ENCODE assay signal across 9 mouse cellular contexts in genomic region chr4:139580663-139581336, GRCm38 (mm10). TPM values are rescaled to one million over a fixed set of nuclear protein-coding genes. Genes with fewer than 3 reads are reported as not detected.
DNase-seq lines count a peak whose midpoint lies in the region; ATAC-seq lines count a peak whose summit lies in the region.
"Had no signal": no experiment of that assay in that cellular context is flagged by ENCODE, and none has a peak within 500 bp of the region (broad histone marks: within the 10 kb centered on the region; RNA-seq: fewer than 3 reads in every experiment).

No protein-coding gene starts in this region.

- peak; percentile 34 to 72 for DNase-seq in adrenal gland, adult (ENCODE audit: inconsistent age in 2 of 2, low spot score in 1 of 2)
- DNase-seq in adrenal gland, postnatal 25 days = no peak
- peak; percentile 41 for DNase-seq in cerebellum, adult 9-11 months
- DNase-seq in kidney, postnatal 10 days = peak; percentile 83
- no peak for DNase-seq in layer of hippocampus, postnatal 10 days (ENCODE audit: low spot score in 2 of 2)
- DNase-seq in thymus, postnatal 14 days = no peak

- H3K9me3 ChIP-seq in heart, embryonic 13.5 days = no peaks in the 10 kb centered on the region
- no peaks in the 10 kb centered on the region for H3K9me3 ChIP-seq in midbrain, embryonic 13.5 days

- H3K36me3 ChIP-seq in heart, embryonic 13.5 days = no peaks in the 10 kb centered on the region
- no peaks in the 10 kb centered on the region for H3K36me3 ChIP-seq in midbrain, embryonic 13.5 days

- peaks cover 99% of the 10 kb centered on the region for H3K4me1 ChIP-seq in heart, embryonic 13.5 days
- peaks cover 61% of the 10 kb centered on the region for H3K4me1 ChIP-seq in midbrain, embryonic 13.5 days (replicated peaks)

- ATAC-seq in heart, embryonic 13.5 days (ENCODE audit: extremely low read depth, insufficient number of reproducible peaks, low FRiP score, low TSS enrichment) = no peak
- ATAC-seq in midbrain, embryonic 13.5 days = no peak

- H3K9ac ChIP-seq in heart, embryonic 13.5 days = peak overlapping the region; percentile 84
- H3K9ac ChIP-seq in midbrain, embryonic 13.5 days (replicated peaks) = peak overlapping the region; percentile 44

- peak overlapping the region; percentile 32 for H3K4me3 ChIP-seq in heart, embryonic 13.5 days
- no peak overlapping the region for H3K4me3 ChIP-seq in midbrain, embryonic 13.5 days (replicated peaks)
- H3K4me3 ChIP-seq: erythroblast, embryonic 14.5 days had no signal

- H3K27ac ChIP-seq in heart, embryonic 13.5 days (replicated peaks) = peak overlapping the region; percentile 90
- H3K27ac ChIP-seq in midbrain, embryonic 13.5 days = peak overlapping the region; percentile 51

- WGBS in heart, embryonic 13.5 days = 4% methylated on average over 15 of the region's 15 CpGs
- 3% methylated on average over 15 of the region's 15 CpGs for WGBS in midbrain, embryonic 13.5 days

- H3K27me3 ChIP-seq in heart, embryonic 13.5 days (replicated peaks) = no peaks in the 10 kb centered on the region
- 0 out of 2 replicates have a peak, but pooled peaks cover 3% of the 10 kb centered on the region for H3K27me3 ChIP-seq in midbrain, embryonic 13.5 days

- peak overlapping the region; percentile 78 for H3K4me2 ChIP-seq in heart, embryonic 13.5 days
- peak overlapping the region; percentile 22 for H3K4me2 ChIP-seq in midbrain, embryonic 13.5 days (replicated peaks)

RNA-seq across cellular contexts. Expression of gene Gm21969, which starts 22.2 kb away (rescaled TPM):
- not detected in 2 replicates for total RNA-seq in adrenal gland, postnatal 25 days (2021)
- polyA plus RNA-seq in heart, embryonic 13.5 days (2015; fragmentation: Nextera tagmentation; extraction: Ambion mirVana) = not detected in 2 replicates
- not detected in 2 replicates for polyA plus RNA-seq in midbrain, embryonic 13.5 days (2015; fragmentation: Nextera tagmentation; extraction: Ambion mirVana)
- total RNA-seq in layer of hippocampus, postnatal 10 days (2021) = not detected

RNA-seq across cellular contexts. Expression of gene Aldh4a1, which starts 41.9 kb away (rescaled TPM):
- 124 and 138 TPM in 2 replicates for total RNA-seq in adrenal gland, postnatal 25 days (2021)
- 18.8 and 23.2 TPM in 2 replicates for polyA plus RNA-seq in heart, embryonic 13.5 days (2015; fragmentation: Nextera tagmentation; extraction: Ambion mirVana)
- polyA plus RNA-seq in midbrain, embryonic 13.5 days (2015; fragmentation: Nextera tagmentation; extraction: Ambion mirVana) = 18.0 and 20.0 TPM in 2 replicates
- 10 to 100 TPM; 20.9 to 21.4 TPM for total RNA-seq in layer of hippocampus, postnatal 10 days (2021)

RNA-seq across cellular contexts. Expression of gene Iffo2, which starts 50.5 kb away (rescaled TPM):
- total RNA-seq in adrenal gland, postnatal 25 days (2021) = 14.4 and 15.0 TPM in 2 replicates
- 2.8 and 3.2 TPM in 2 replicates for polyA plus RNA-seq in heart, embryonic 13.5 days (2015; fragmentation: Nextera tagmentation; extraction: Ambion mirVana)
- polyA plus RNA-seq in midbrain, embryonic 13.5 days (2015; fragmentation: Nextera tagmentation; extraction: Ambion mirVana) = 4.4 and 4.6 TPM in 2 replicates
- total RNA-seq in layer of hippocampus, postnatal 10 days (2021) = 10 to 100 TPM; 20.3 to 21.5 TPM
- polyA plus RNA-seq: erythroblast, embryonic 14.5 days had no signal

Comparison
In these comparisons a context has a peak if more than half of its experiments do, and no peak if none do; other contexts are left out.
1. DNase-seq: peak in adrenal gland, adult (2 of 2), cerebellum, adult 9-11 months (single experiment) and kidney, postnatal 10 days (single experiment); none in adrenal gland, postnatal 25 days (single experiment), layer of hippocampus, postnatal 10 days (0 of 2) and thymus, postnatal 14 days (single experiment).